Mouse (Mus musculus) common myeloid progenitor, adult 5-6 weeks (primary cell): ENCODE data around the gene Ank3. TPM values are rescaled to one million over a fixed set of nuclear protein-coding genes. Genes with fewer than 3 reads are reported as not detected.

Source experiments
- ATAC-seq: replicated peaks from 2 replicates; pipeline ENCODE4 v1.8.0; 2016; ENCODE audit warnings: low read depth, mild to moderate bottlenecking, moderate TSS enrichment, inconsistent platforms; ENCODE audit not compliant: poor library complexity, severe bottlenecking
- total RNA-seq: library from RNA; stranded (forward); fragments of 200-1000, 187-1606 nt; gene quantifications from 2 replicates; pipeline ENCODE4 v1.2.3, GENCODE M21; 2017

Gene Ank3
- total RNA-seq, 1 experiment from 2014 or later = 0.50 TPM

GRCm38 (mm10) chr10:69981386-69982097 is 583.0 kb downstream of the Ank3 start:
- ATAC-seq = no peak

GRCm38 (mm10) chr10:69982701-69983100 is 584.1 kb downstream of the Ank3 start:
- 0 out of 2 replicates have a peak, but pooled peaks have one; percentile 29 for ATAC-seq

GRCm38 (mm10) chr10:69987496-69987895 is 588.9 kb downstream of the Ank3 start:
- no peak for ATAC-seq

DNA sequence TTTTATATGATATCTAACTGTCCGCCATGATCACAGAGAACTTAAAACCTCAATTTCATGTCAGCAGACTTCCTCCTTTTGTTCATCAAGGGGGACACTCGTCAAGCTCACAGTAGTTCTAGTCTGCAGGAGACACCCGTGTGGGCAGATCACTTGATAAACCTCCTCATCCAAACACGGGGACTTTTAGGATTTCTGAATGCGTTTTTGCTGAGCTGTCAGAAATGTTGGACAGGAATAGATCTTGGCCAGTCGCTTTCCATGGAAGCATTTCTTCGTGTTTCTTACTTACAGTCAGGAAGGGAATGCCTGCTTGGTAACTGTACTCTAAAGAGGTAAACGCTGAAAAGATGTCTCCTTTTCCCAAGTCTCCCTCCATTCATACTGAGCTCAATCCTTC is 598.5 kb downstream of the Ank3 start:
- ATAC-seq = no peak

DNA sequence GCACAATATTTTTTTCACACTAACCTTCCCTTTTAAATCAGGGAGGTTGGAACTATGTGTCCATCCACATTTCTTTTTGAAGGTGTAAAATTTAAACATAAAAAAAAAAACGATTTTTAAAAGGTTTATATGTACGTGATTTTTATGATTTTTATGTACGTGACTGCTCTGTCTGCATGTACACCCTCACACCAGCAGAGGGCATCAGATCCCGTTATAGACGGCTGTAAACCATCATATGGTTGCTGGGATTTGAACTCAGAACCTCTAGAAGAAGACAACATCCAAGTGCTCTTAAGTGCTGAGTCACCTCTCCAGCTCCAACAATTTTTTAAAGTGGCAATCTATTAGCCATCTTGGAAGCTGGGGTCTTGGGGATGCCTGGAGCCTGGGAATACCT is 605.5 kb downstream of the Ank3 start:
- ATAC-seq = no peak

DNA sequence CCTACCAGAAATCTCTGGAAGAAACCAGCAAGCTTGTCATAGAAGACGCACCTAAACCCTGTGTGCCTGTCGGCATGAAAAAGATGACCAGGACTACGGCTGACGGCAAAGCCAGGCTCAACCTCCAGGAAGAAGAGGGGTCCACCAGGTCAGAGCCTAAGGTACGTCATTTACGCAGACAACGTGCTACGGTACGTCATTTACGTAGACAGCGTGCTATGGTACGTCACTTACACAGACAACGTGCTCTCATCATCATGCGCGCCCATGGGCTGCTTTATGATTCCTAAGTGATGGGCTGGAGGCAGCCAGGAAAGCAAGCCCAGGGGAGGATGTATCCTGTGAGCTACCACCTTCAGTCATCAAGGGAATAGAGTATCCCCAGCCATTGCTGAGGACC is 606.3 kb downstream of the Ank3 start:
- no peak for ATAC-seq

DNA sequence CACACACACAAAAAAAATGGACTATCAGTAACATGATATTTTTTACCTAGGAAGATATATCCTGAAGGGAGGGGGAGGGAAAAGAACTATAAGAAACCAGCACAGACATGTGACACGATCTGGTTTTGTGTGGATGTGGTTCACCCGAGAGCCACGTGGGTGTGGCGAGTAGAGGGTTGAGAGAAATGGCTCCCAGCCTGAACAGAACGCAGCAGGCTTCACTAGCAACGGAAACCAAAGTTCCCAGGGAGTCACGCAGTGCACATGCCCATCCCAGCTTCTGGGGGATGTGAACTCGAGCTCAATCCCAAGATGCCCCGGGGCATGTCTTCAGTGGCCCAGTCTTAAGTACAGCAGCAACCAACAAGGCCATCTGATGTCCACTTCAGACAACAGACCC is 607.8 kb downstream of the Ank3 start:
- no peak for ATAC-seq

DNA sequence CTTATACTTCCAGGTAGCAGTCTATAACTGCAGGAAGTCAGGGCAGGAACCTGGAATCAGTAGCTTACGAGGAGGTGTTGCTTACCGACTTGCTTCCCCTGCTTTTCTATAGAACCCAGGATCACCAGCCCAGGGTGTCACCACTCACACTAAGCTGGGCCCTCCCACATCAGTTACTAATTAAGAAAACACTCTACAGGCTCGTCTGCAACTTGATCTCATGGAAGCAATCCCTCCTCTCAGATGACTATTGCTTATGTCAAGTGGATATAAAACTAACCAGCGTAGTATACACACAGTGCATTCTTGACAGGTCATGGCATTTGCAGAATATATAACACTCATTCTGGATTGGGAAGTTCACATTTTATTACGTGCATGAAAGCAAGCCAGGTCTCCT is 613.2 kb downstream of the Ank3 start:
- ATAC-seq = no peak

GRCm38 (mm10) chr10:70013931-70014330 is 615.4 kb downstream of the Ank3 start:
- ATAC-seq = no peak

DNA sequence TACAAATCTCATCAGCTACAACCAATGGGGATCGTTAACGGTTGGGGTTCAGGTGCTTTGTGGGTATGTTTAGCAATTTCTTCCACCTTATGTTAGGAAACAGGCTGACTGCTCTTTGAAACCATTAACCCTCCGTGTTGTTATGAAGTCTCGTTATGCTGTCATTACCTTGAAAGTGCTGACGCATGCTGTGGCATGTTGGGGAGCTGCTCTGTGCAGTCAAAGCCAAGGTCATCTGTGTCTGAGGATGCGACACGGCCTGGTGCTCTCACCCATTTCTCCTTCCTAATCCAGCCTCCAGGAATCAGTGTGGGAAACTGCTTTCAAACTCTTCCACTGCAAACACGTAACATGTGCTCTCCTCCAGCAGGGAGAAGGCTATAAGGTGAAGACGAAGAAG is 616.6 kb downstream of the Ank3 start:
- ATAC-seq = no peak

GRCm38 (mm10) chr10:70018691-70019090 is 620.1 kb downstream of the Ank3 start:
- no peak for ATAC-seq

DNA sequence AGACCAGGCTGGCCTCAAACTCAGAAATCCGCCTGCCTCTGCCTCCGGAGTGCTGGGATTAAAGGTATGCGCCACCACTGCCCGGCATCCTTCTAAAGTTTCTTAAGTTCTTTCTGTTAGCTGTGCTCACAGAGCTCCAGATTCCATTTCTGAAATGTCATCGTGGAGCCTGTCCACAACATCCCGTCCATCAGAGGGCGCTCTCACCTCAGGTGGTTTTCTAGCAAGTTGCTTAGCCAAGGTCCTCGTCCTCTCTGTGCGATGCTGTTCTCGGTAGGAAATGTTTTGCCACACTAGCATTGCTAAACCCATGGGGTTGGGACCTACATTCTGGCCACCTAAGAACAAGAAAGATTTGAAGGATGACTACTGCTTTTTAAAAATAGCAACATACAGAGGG is 623.1 kb downstream of the Ank3 start:
- peak; percentile 58; the same call in 1 of the 2 replicates for ATAC-seq

- ATAC-seq = no peak
Observed at GRCm38 (mm10) chr10:70022596-70022995, 624.0 kb downstream of the Ank3 start.

- no peak for ATAC-seq
Observed at GRCm38 (mm10) chr10:70023861-70024260, 625.3 kb downstream of the Ank3 start.

DNA sequence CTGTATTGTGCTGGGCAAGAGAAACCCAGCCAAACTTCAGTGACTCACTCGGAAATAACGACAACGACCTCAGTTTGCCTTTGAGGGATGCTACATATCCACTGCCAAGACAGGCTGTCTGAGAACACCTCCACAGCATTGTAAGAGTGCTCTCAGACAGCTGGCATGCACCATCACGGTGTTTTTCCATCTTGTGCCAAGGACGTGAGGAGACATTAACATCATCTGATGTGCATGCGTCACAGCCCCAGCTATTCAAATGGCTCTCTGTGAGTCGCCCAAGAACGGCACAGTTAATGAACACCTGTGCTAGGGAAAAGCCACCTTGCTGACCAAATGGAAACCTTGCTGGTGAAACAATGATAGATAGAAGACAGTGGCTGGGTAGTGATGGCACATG is 633.4 kb downstream of the Ank3 start:
- no peak for ATAC-seq

DNA sequence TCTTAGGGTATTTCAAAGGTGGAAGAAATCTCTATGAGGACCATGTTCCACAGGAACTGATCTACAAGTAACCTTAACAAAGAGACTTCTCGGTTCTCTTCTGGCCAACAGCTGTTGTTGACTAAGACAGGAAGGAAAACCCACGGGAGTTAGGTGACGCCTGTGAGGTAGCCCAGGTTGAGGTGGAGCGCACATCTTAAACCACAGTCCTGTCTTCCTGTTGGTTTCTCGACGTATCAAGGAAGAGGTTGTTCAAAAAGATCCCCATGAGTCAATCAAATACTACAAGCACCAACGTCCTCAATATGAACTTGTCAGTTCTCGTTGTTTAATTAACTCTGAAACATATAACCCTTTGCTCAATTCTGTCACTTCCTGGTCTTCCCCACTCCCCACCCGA is 634.4 kb downstream of the Ank3 start:
- no peak for ATAC-seq

DNA sequence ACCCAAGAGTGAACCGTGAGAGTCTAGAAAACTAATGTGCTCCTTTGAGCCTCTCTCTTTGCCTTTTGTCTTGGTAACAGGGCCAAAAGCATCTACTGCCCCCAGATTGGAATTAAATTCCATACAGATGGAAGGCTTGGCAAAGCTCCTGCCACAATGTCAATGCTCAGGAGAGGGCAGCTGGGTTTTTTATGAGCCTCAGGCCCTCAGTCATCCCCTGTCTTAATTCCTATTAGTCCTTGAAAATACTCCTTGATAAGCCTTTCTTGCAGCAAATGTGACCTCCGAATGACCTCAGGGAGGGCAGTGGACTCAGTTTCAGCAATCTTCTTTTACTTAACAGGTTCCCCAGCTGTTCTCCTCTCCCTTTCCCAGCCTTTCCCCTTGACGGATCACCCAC is 635.3 kb downstream of the Ank3 start:
- ATAC-seq = no peak

DNA sequence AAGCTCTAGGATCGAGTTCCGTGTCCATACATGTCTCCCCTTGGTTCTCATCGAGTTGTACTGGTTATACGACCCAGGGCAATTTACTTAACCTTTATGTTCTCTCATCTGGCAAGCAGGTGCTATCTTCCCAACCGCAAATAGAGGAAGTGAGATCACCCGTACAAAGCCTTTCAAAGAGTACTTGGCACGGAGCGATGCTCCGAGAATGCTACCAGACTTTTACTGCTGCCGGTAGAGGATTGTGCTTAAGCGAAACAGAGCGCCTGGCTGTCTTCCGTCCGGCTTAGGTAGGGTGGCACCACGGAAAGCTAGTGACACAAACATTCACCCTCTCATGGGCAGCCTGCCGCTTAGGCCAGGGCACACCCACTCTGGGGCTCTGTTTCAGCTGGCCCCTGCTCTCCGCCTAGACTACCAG is 641.3 kb downstream of the Ank3 start:
- peak; percentile 42; the same call in 1 of the 2 replicates for ATAC-seq

DNA sequence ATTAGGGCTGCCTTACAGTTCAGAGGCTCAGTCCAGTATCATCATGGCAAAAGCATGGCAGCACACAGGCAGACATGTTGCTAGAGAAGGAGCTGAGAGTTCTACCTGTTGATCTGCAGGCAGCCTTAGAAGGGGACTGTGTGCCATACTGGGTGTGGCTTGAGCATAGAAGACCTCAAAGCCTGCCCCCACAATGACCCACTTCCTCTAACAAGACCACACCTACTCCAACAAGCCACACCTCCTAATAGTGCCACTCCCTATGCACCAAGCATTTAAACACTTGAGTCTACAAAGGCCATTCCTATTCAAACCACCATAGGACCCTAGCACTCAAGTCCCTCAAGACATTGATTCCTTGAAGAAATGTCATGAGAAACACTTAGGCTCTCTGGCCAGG is 643.0 kb downstream of the Ank3 start:
- ATAC-seq = no peak

GRCm38 (mm10) chr10:70045722-70046121 is 647.1 kb downstream of the Ank3 start:
- ATAC-seq = peak; percentile 76

- ATAC-seq = no peak
Observed at GRCm38 (mm10) chr10:70049771-70050170, 651.2 kb downstream of the Ank3 start.

- no peak for ATAC-seq
Observed at GRCm38 (mm10) chr10:70055291-70055690, 656.7 kb downstream of the Ank3 start.
